Mouse (Mus musculus) hindbrain, embryonic 15.5 days (tissue): ENCODE data around the gene Tent4a. TPM values are rescaled to one million over a fixed set of nuclear protein-coding genes. Genes with fewer than 3 reads are reported as not detected.

ENCODE experiments used
- ATAC-seq: fragments of 200-750 bp; cut with Nextera tagmentation; 2 replicates; pipeline ENCODE4 v1.8.0; 2017; ENCODE audit warnings: low read depth, moderate number of reproducible peaks, moderate TSS enrichment; ENCODE audit not compliant: low FRiP score
- H3K27ac ChIP-seq: fragments of 300-500 bp; sonication (generic); replicated peaks from 2 replicates; pipeline ENCODE4 v1.5.1; 2015; ENCODE audit warnings: mild to moderate bottlenecking, inconsistent platforms
- H3K27me3 ChIP-seq: fragments of 300-500 bp; sonication (generic); 2 replicates; pipeline ENCODE4 v1.6.1; 2015; ENCODE audit warnings: control low read depth, inconsistent platforms
- H3K36me3 ChIP-seq: fragments of 300-500 bp; sonication (generic); 2 replicates; pipeline ENCODE4 v1.6.1; 2015; ENCODE audit warnings: control low read depth, inconsistent platforms
- H3K4me1 ChIP-seq: fragments of 300-500 bp; sonication (generic); replicated peaks from 2 replicates; pipeline ENCODE4 v1.6.1; 2015; ENCODE audit warnings: control low read depth, inconsistent platforms
- H3K4me2 ChIP-seq: fragments of 300-500 bp; sonication (generic); 2 replicates; pipeline ENCODE4 v1.6.1; 2015; ENCODE audit warnings: moderate library complexity, mild to moderate bottlenecking, inconsistent platforms
- H3K4me3 ChIP-seq: fragments of 300-500 bp; sonication (generic); 2 replicates; pipeline ENCODE4 v1.5.1; 2015; ENCODE audit warnings: mild to moderate bottlenecking, inconsistent platforms
- H3K9ac ChIP-seq: fragments of 300-500 bp; sonication (generic); 2 replicates; pipeline ENCODE4 v1.6.1; 2015; ENCODE audit warnings: inconsistent platforms
- H3K9me3 ChIP-seq: fragments of 300-500 bp; sonication (generic); 2 replicates; pipeline ENCODE4 v1.6.1; 2016; ENCODE audit warnings: control low read depth, inconsistent platforms
- WGBS: fragments of 180-500 bp; shearing (Covaris S2); methylation state at CpG from one replicate; pipeline ENCODE4 v1.1.7; 2015; 5-methylcytosine and 5-hydroxymethylcytosine counted together
- polyA plus RNA-seq: library from polyadenylated mRNA; unstranded; fragments of >200 nt; fragmentation: Nextera tagmentation; extraction: Ambion mirVana; gene quantifications from 2 replicates; pipeline ENCODE4 v1.2.1, GENCODE M21; 2015

Tent4a gene
- polyA plus RNA-seq, 1 experiment from 2014 or later: 7.3 TPM

DNA sequence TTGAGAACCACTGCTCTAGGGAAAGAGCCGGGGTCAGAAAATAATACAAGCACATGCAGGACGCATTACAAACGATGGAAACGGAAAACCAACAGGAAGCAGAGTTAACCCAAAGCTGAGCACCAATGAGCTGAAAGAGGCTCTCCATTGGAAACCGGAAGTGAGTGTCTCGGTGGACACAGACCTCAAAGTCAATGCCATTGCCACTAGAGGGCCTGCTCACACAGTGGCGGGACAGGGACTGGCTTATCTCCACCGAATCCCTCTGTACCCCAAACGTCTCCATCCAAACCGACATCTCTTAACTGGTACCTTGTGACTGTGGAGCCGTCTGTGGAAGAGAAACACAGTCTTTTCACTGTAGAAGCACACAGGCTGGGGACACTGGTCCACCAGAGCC, 77.8 kb downstream of the Tent4a start:
- Histone ChIP-seq H3K9me3 (no peaks in the 10 kb centered on the region), H3K4me1 (peaks cover 4% of the 10 kb centered on the region; the same call in 1 of the 2 replicates), H3K27me3 (no peaks in the 10 kb centered on the region), H3K36me3 (no peaks in the 10 kb centered on the region), H3K9ac (no peak overlapping the region), H3K4me3 (no peak overlapping the region), H3K27ac (no peak overlapping the region), H3K4me2 (no peak overlapping the region)
- 78% methylated on average over 11 of the region's 11 CpGs for WGBS
- ATAC-seq: no peak

DNA sequence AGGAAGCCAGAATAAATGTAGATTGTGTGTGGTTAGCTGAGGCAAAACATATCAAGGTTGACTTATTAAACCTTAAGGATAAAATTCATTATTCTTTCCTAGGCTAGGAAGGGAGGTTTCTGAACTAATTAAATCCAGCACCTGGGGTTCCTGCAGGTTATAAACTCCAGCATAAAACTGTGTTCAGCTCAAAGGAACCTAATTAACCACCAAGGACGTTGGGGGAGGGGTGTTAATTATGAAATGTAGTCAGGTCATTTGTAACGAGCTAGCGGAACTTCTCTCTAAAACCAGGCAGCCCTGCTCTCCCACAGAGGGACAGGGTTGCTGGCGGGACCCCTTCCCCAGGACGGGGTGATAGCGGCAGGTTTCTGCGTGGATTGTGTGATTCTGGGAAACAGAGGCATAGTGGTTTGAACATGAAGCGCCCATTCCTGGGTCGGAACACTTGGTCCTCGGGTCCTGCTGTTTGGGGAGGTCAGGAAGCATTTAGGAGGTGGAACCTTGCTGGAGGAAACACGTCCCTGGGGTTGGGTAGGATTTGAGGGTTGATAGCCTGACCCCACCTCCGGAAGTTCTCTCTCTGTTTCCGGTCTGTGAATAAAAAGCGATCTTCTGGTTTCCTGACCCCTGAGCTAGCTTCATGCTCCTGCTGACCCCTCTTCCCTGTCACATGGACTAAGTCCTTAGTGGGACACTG, 78.8 kb downstream of the Tent4a start:
- WGBS: 70% methylated on average over 14 of the region's 14 CpGs
- H3K27me3 ChIP-seq: no peaks in the 10 kb centered on the region
- no peaks in the 10 kb centered on the region for H3K36me3 ChIP-seq
- no peak overlapping the region for H3K27ac ChIP-seq
- no peak overlapping the region for H3K4me3 ChIP-seq
- no peaks in the 10 kb centered on the region for H3K9me3 ChIP-seq
- no peak overlapping the region for H3K9ac ChIP-seq
- H3K4me2 ChIP-seq: no peak overlapping the region
- no peak for ATAC-seq
- peaks cover 4% of the 10 kb centered on the region; the same call in 1 of the 2 replicates for H3K4me1 ChIP-seq

Other genes starting within 250 kb of the Tent4a start
- 73.5 and 74.6 TPM in 2 replicates for gene Nsun2, start 871 bp downstream of the Tent4a start, polyA plus RNA-seq
- 27.9 and 30.8 TPM in 2 replicates for gene Srd5a1, start 76.8 kb upstream of the Tent4a start, polyA plus RNA-seq
- gene Ube2ql1, start 205.3 kb upstream of the Tent4a start, polyA plus RNA-seq: 30.5 and 32.0 TPM in 2 replicates